Mouse (Mus musculus) G1E (cell line): ENCODE measurements around the gene Myo16. TPM values are rescaled to one million over a fixed set of nuclear protein-coding genes. Genes with fewer than 3 reads are reported as not detected.

Experiments used
- ATAC-seq: 2 replicates; pipeline ENCODE4 v1.8.0; 2016; ENCODE audit warnings: mild to moderate bottlenecking; ENCODE audit not compliant: insufficient number of reproducible peaks, poor library complexity, low FRiP score, severe bottlenecking; ENCODE audit errors: extremely low read depth
- DNase-seq: peaks from one replicate; pipeline ENCODE4 v3.0.0; 2012; ENCODE audit warnings: low spot score
- H3K27me3 ChIP-seq: 2 replicates; pipeline ENCODE4 v1.6.1; 2012; ENCODE audit warnings: mild to moderate bottlenecking, low read length, inconsistent platforms; ENCODE audit not compliant: insufficient read depth
- H3K36me3 ChIP-seq: replicated peaks from 2 replicates; pipeline ENCODE3; 2012; ENCODE audit warnings: mild to moderate bottlenecking, inconsistent platforms
- H3K4me1 ChIP-seq: 2 replicates; pipeline ENCODE4 v1.6.1; 2012; ENCODE audit warnings: low read depth, low read length, inconsistent platforms, mixed read lengths; ENCODE audit not compliant: insufficient read depth
- H3K4me3 ChIP-seq: 2 replicates; pipeline ENCODE4 v1.5.1; 2012; ENCODE audit warnings: low read depth, mild to moderate bottlenecking, inconsistent platforms, low read length, moderate library complexity, mixed read lengths
- H3K9me3 ChIP-seq: replicated peaks from 2 replicates; pipeline ENCODE4 v1.6.1; 2012; ENCODE audit warnings: inconsistent platforms
- CTCF ChIP-seq: IDR thresholded peaks from 2 replicates; pipeline ENCODE4 v1.5.1; 2012; ENCODE audit warnings: low read depth, low read length, inconsistent platforms, mixed read lengths
- GATA1 ChIP-seq: IDR thresholded peaks from 2 replicates; pipeline ENCODE4 v1.6.1; 2012; ENCODE audit warnings: borderline replicate concordance, low read length, inconsistent platforms, mixed read lengths
- GATA2 ChIP-seq: IDR thresholded peaks from 2 replicates; pipeline ENCODE4 v1.6.1; 2012; ENCODE audit warnings: low read depth, low read length, inconsistent platforms, borderline replicate concordance
- POLR2AphosphoS5 ChIP-seq: IDR thresholded peaks from 2 replicates; pipeline ENCODE4 v1.6.1; 2012; ENCODE audit warnings: low read depth, low read length, inconsistent platforms; ENCODE audit not compliant: insufficient replicate concordance
- TAL1 ChIP-seq: conservative IDR thresholded peaks from 2 replicates; pipeline ENCODE4 v1.6.1; 2012; ENCODE audit warnings: low read depth, low read length, inconsistent platforms, mixed read lengths
- polyA plus RNA-seq: library from polyadenylated mRNA; stranded (reverse); fragments of >175 nt; gene quantifications from 2 replicates; pipeline ENCODE4 v1.2.3, GENCODE M21; 2012
- total RNA-seq, 2 experiments: library from RNA; stranded (forward) in 1 of 2; stranded (reverse) in 1 of 2; fragments of 200-1000 nt in 1 of 2; fragments of >200 nt in 1 of 2; fragmentation: Nextera tagmentation in 1 of 2; gene quantifications; 2 replicates each; pipeline ENCODE4 v1.2.3; 2014 to 2017

Myo16 gene
- total and polyA plus RNA-seq, 3 experiments: 0.27 to 0.90 (median 0.38) TPM

DNA sequence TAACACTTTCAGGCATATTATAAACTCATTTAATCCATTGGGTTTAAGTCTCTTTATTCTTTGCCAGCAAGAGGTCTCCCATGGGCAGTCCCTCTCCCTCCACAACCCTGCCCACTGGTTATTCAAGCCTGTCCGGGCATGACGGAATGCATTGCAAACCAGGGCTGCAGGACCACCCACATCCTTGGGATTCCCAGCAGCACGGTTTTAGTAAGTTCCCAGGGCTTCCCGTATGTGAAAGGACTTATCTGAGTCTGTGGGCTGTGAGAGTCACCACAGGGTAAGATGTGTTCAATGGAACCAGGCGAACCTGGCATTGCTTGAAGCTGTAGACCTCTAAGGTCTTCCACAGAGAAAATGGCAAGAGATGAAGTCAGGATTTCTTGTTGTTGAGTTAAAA lies 471.6 kb downstream of the Myo16 start:
- H3K9me3 ChIP-seq: no peaks in the 10 kb centered on the region
- no peaks in the 10 kb centered on the region for H3K27me3 ChIP-seq
- H3K4me3 ChIP-seq: no peak overlapping the region
- ATAC-seq (no peak), DNase-seq (no peak)
- no peaks in the 10 kb centered on the region for H3K36me3 ChIP-seq
- peaks cover 18% of the 10 kb centered on the region for H3K4me1 ChIP-seq
- TF ChIP-seq GATA1 (no peak), GATA2 (no peak), CTCF (no peak), TAL1 (no peak), POLR2AphosphoS5 (no peak)

- Histone ChIP-seq H3K36me3 (no peaks in the 10 kb centered on the region), H3K4me3 (no peak overlapping the region), H3K9me3 (no peaks in the 10 kb centered on the region), H3K27me3 (no peaks in the 10 kb centered on the region), H3K4me1 (peaks cover 33% of the 10 kb centered on the region)
- DNase-seq: no peak
- no peak for ATAC-seq
- TF ChIP-seq CTCF (no peak), GATA2 (no peak), POLR2AphosphoS5 (no peak), TAL1 (no peak), GATA1 (no peak)
Observed at GRCm38 (mm10) chr8:10628725-10629124, 475.0 kb downstream of the Myo16 start.

DNA sequence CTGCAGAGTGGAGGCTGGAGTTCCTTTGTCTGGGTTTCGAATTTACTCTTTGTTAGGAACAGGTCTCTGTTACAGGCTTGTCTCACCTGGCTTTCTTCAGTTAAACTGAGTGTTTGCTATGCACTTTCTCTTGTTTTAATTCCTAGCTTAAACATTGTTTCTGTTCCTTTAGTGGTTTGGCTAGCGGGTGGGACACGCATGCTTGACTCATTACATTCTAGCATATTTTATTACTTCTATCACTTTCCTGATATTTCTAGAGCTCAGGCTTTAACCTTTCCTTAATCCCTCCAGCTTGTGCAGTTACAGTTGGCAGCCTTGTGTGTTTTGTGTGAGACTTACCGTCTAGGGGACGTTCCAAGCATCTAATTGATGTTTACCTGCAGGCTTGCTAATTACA lies 476.2 kb downstream of the Myo16 start:
- no peak for DNase-seq
- H3K4me3 ChIP-seq: no peak overlapping the region
- H3K4me1 ChIP-seq: peaks cover 42% of the 10 kb centered on the region
- TF ChIP-seq TAL1 (no peak), GATA1 (no peak), GATA2 (no peak), POLR2AphosphoS5 (no peak), CTCF (no peak)
- H3K9me3 ChIP-seq: no peaks in the 10 kb centered on the region
- ATAC-seq: no peak
- no peaks in the 10 kb centered on the region for H3K27me3 ChIP-seq
- H3K36me3 ChIP-seq: peaks cover 4% of the 10 kb centered on the region

GRCm38 (mm10) chr8:10631006-10631405 lies 477.3 kb downstream of the Myo16 start:
- no peaks in the 10 kb centered on the region for H3K27me3 ChIP-seq
- TF ChIP-seq GATA2 (no peak), TAL1 (no peak), POLR2AphosphoS5 (no peak), GATA1 (no peak), CTCF (no peak)
- no peak overlapping the region for H3K4me3 ChIP-seq
- DNase-seq (no peak), ATAC-seq (no peak)
- H3K36me3 ChIP-seq: peaks cover 4% of the 10 kb centered on the region
- H3K9me3 ChIP-seq: no peaks in the 10 kb centered on the region
- H3K4me1 ChIP-seq: peaks cover 50% of the 10 kb centered on the region

DNA sequence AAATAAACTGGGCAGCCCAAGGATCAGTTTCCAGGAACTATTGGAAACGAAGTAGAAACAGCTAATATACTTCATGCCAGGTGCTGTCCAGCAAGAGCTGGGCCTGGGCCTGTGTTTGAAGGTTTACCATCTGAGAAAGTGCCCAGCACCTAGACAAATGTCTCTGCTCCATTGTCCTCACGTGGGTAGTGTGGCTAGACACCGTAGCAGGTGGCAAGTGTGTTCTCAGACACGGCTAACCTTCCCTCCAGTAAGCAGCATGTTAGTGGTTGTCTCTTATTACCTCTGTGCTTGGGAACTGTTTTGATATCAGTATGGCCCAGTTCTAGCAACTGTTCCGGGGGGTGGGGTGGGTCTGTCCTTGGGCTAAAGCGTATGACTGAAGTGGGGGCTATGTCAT lies 478.9 kb downstream of the Myo16 start:
- Histone ChIP-seq H3K9me3 (no peaks in the 10 kb centered on the region), H3K36me3 (peaks cover 4% of the 10 kb centered on the region), H3K4me1 (peaks cover 52% of the 10 kb centered on the region), H3K4me3 (no peak overlapping the region), H3K27me3 (no peaks in the 10 kb centered on the region)
- ATAC-seq: no peak
- TF ChIP-seq TAL1 (no peak), CTCF (no peak), GATA2 (no peak), POLR2AphosphoS5 (no peak), GATA1 (no peak)
- DNase-seq: no peak

GRCm38 (mm10) chr8:10633360-10634140 lies 479.8 kb downstream of the Myo16 start:
- Histone ChIP-seq H3K9me3 (no peaks in the 10 kb centered on the region), H3K27me3 (no peaks in the 10 kb centered on the region), H3K4me1 (peaks cover 52% of the 10 kb centered on the region), H3K4me3 (no peak overlapping the region), H3K36me3 (peaks cover 4% of the 10 kb centered on the region)
- DNase-seq: no peak
- no peak for ATAC-seq
- no peak for TF ChIP-seq GATA1
- no peak for TF ChIP-seq GATA2
- TF ChIP-seq POLR2AphosphoS5: no peak
- no peak for TF ChIP-seq CTCF
- TF ChIP-seq TAL1: no peak

DNA sequence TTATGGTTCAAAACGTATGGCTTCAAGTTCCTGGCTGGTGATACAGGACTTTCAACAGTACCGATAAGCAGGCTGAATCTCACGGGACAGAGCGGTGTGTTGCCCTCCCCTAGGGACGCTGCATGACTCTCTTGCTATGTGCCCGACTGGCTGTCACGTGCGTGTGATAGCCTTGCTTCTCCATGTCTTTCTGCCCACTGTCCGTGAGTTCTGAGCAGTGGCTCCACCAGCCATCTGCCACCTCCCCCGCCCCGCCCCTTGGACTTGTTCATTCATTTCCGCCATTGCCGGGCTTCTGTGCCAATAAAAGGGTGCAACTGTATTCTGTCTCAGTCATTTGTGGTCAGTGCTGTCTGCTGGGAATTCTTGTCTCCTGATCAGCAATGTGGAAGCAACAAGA lies 480.7 kb downstream of the Myo16 start:
- TF ChIP-seq POLR2AphosphoS5: no peak
- TF ChIP-seq CTCF: no peak
- no peak for TF ChIP-seq TAL1
- no peak for TF ChIP-seq GATA1
- TF ChIP-seq GATA2: no peak

More for the DNA sequence above, 480.7 kb downstream of the Myo16 start:
- Histone ChIP-seq H3K4me1 (peaks cover 54% of the 10 kb centered on the region), H3K4me3 (no peak overlapping the region), H3K9me3 (no peaks in the 10 kb centered on the region), H3K36me3 (peaks cover 4% of the 10 kb centered on the region), H3K27me3 (no peaks in the 10 kb centered on the region)
- no peak for DNase-seq
- no peak for ATAC-seq
